16 mouse cellular contexts compared by ENCODE assay signal in the genomic region with DNA sequence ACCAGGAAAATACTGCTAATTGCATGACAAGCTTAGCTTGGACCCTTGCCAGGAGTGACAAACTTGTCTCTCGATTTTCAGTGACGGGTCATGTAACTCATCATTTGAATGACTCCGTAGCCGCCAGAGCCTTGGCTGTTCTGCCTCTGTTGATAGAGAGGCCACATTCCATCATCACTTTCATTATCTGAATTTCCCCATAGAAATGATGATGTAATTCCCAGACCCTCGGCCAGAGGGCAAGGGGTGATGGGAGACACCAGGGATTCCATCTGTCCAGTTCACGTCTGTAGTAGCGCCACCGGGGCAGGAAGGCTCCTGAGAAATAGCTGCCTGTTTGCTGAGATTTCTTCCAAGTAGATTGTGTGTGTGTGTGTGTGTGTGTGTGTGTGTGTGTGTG. TPM values are rescaled to one million over a fixed set of nuclear protein-coding genes. Genes with fewer than 3 reads are reported as not detected.
DNase-seq lines count a peak whose midpoint lies in the region; ATAC-seq and TF ChIP-seq lines count a peak whose summit lies in the region.
"Had no signal": no experiment of that assay in that cellular context is flagged by ENCODE, and none has a peak within 500 bp of the region (broad histone marks: within the 10 kb centered on the region; RNA-seq: fewer than 3 reads in every experiment).

No protein-coding gene starts in this region.

- H3K9ac ChIP-seq in hindbrain, postnatal 0 days (replicated peaks; ENCODE audit: low read length): no peak overlapping the region
- H3K9ac ChIP-seq in heart, embryonic 11.5 days (ENCODE audit: low read depth, low read length): no peak overlapping the region
- H3K9ac ChIP-seq: embryonic facial prominence, embryonic 13.5 days; intestine, embryonic 15.5 days; limb, embryonic 12.5 days; liver, embryonic 15.5 days; midbrain, embryonic 12.5 days had no signal

- no peak overlapping the region for H3K4me3 ChIP-seq in hindbrain, postnatal 0 days (ENCODE audit: low read length)
- H3K4me3 ChIP-seq in hindbrain, embryonic 10.5 days: no peak overlapping the region
- H3K4me3 ChIP-seq in heart, embryonic 11.5 days (ENCODE audit: low read depth, low read length): no peak overlapping the region
- H3K4me3 ChIP-seq: embryonic facial prominence, embryonic 13.5 days; intestine, embryonic 15.5 days; limb, embryonic 12.5 days; liver, embryonic 15.5 days; midbrain, embryonic 12.5 days had no signal

- no peak for TF ChIP-seq CTCF in hindbrain, postnatal 0 days (IDR thresholded peaks at IDR 0.05; ENCODE audit: low read depth)
- no peak for TF ChIP-seq CTCF in brain, embryonic 14.5 days (IDR thresholded peaks at IDR 0.05; ENCODE audit: borderline replicate concordance, extremely low read depth, insufficient read depth, insufficient read length)

- no peak overlapping the region for H3K4me2 ChIP-seq in hindbrain, postnatal 0 days (ENCODE audit: low read depth, low read length)
- no peak overlapping the region for H3K4me2 ChIP-seq in heart, embryonic 11.5 days
- H3K4me2 ChIP-seq: embryonic facial prominence, embryonic 13.5 days; intestine, embryonic 15.5 days; limb, embryonic 12.5 days; liver, embryonic 15.5 days; midbrain, embryonic 12.5 days had no signal

- H3K27me3 ChIP-seq in hindbrain, postnatal 0 days (ENCODE audit: insufficient read depth, low read length): no peaks in the 10 kb centered on the region
- no peaks in the 10 kb centered on the region for H3K27me3 ChIP-seq in hindbrain, embryonic 10.5 days (ENCODE audit: insufficient read depth, poor library complexity, severe bottlenecking)
- H3K27me3 ChIP-seq in heart, embryonic 11.5 days (ENCODE audit: control insufficient read depth, insufficient read depth, low read length): no peaks in the 10 kb centered on the region
- H3K27me3 ChIP-seq: embryonic facial prominence, embryonic 13.5 days; intestine, embryonic 15.5 days; limb, embryonic 12.5 days; liver, embryonic 15.5 days; midbrain, embryonic 12.5 days had no signal

- no peak for ATAC-seq in hindbrain, postnatal 0 days
- ATAC-seq in heart, embryonic 11.5 days (replicated peaks; ENCODE audit: insufficient number of reproducible peaks, low FRiP score, low TSS enrichment): peak; percentile 32; the same call in 1 of the 2 replicates
- ATAC-seq in megakaryocyte, adult 5-6 weeks (ENCODE audit: poor library complexity, severe bottlenecking): no peak
- ATAC-seq: CD4-positive, CD25-positive, alpha-beta regulatory T cell, adult 4 months; intestine, embryonic 15.5 days had no signal

- DNase-seq in hindbrain, postnatal 0 days (ENCODE audit: low spot score): peak; percentile 5
- no peak for DNase-seq in hindbrain, embryonic 10.5 days (ENCODE audit: low spot score)
- peak; percentile 40 for DNase-seq in brain, embryonic 14.5 days (ENCODE audit: low read depth)
- peak; percentile 72 for DNase-seq in lung, postnatal 10 days
- no peak for DNase-seq in thymus, adult 18-20 months
- DNase-seq: cerebellum, postnatal 36 days; kidney, postnatal 25 days; right cerebral cortex, postnatal 4 days had no signal

- no peak for TF ChIP-seq POLR2A in brain, embryonic 14.5 days (IDR thresholded peaks at IDR 0.05; ENCODE audit: borderline replicate concordance, extremely low read depth, insufficient read depth, insufficient read length, poor library complexity, severe bottlenecking)

- no peaks in the 10 kb centered on the region for H3K9me3 ChIP-seq in hindbrain, postnatal 0 days (ENCODE audit: low read length)
- H3K9me3 ChIP-seq in hindbrain, embryonic 10.5 days: no peaks in the 10 kb centered on the region
- no peaks in the 10 kb centered on the region for H3K9me3 ChIP-seq in heart, embryonic 11.5 days (replicated peaks; ENCODE audit: control insufficient read depth, low read length)
- H3K9me3 ChIP-seq: embryonic facial prominence, embryonic 13.5 days; intestine, embryonic 15.5 days; limb, embryonic 12.5 days; liver, embryonic 15.5 days; midbrain, embryonic 12.5 days had no signal

- no peak overlapping the region for H3K27ac ChIP-seq in hindbrain, postnatal 0 days
- H3K27ac ChIP-seq in hindbrain, embryonic 10.5 days: no peak overlapping the region
- H3K27ac ChIP-seq in heart, embryonic 11.5 days (ENCODE audit: low read depth, low read length): peak overlapping the region; percentile 64
- H3K27ac ChIP-seq: embryonic facial prominence, embryonic 13.5 days; intestine, embryonic 15.5 days; limb, embryonic 12.5 days; liver, embryonic 15.5 days; midbrain, embryonic 12.5 days had no signal

- peaks cover 14% of the 10 kb centered on the region for H3K4me1 ChIP-seq in hindbrain, postnatal 0 days (ENCODE audit: insufficient read depth, low read length)
- peaks cover 53% of the 10 kb centered on the region for H3K4me1 ChIP-seq in hindbrain, embryonic 10.5 days (replicated peaks)
- H3K4me1 ChIP-seq in heart, embryonic 11.5 days (ENCODE audit: control insufficient read depth, insufficient read depth, low read length): peaks cover 36% of the 10 kb centered on the region
- H3K4me1 ChIP-seq: liver, embryonic 15.5 days had no signal

- 56% methylated on average over 8 of the region's 8 CpGs for WGBS in hindbrain, postnatal 0 days
- WGBS in hindbrain, embryonic 10.5 days: 78% methylated on average over 8 of the region's 8 CpGs
- WGBS in heart, embryonic 11.5 days (ENCODE audit: insufficient replicate concordance): 33% methylated on average over 8 of the region's 8 CpGs

- H3K36me3 ChIP-seq in hindbrain, postnatal 0 days (ENCODE audit: insufficient read depth, low read length): no peaks in the 10 kb centered on the region
- peaks cover 49% of the 10 kb centered on the region for H3K36me3 ChIP-seq in hindbrain, embryonic 10.5 days
- H3K36me3 ChIP-seq in heart, embryonic 11.5 days (ENCODE audit: control insufficient read depth, insufficient read depth, low read length): no peaks in the 10 kb centered on the region
- H3K36me3 ChIP-seq: intestine, embryonic 15.5 days; midbrain, embryonic 12.5 days had no signal

RNA-seq across cellular contexts. Expression of a gene that starts 40.7 kb away (rescaled TPM):
- 6.4 and 7.8 TPM in 2 replicates for total RNA-seq in hindbrain, postnatal 0 days (2014; rRNA removed)
- polyA plus RNA-seq in hindbrain, postnatal 0 days (2015; fragmentation: Nextera tagmentation; extraction: Ambion mirVana): 5.8 TPM in 2 replicates
- polyA plus RNA-seq in hindbrain, embryonic 10.5 days (2016; fragmentation: Nextera tagmentation; extraction: Ambion mirVana): 2.0 and 2.5 TPM in 2 replicates
- polyA plus RNA-seq in brain, embryonic 14.5 days (2012; rRNA removed): 1.7 and 3.5 TPM in 2 replicates
- 3.4 and 5.9 TPM in 2 replicates for polyA plus RNA-seq in heart, embryonic 11.5 days (2014; fragmentation: Nextera tagmentation; extraction: Ambion mirVana)
- total RNA-seq in megakaryocyte, adult 5-6 weeks (2015): not detected in 2 replicates
- 0.07 TPM in 1 of 2 replicates, not detected in the other for total RNA-seq in megakaryocyte, adult 5-6 weeks (2017)
- polyA plus RNA-seq: CD4-positive, CD25-positive, alpha-beta regulatory T cell, adult 4 months had no signal

Comparison
In these comparisons a context has a peak if more than half of its experiments do, and no peak if none do; other contexts are left out.
1. DNase-seq: peak in hindbrain, postnatal 0 days (single experiment), brain, embryonic 14.5 days (single experiment) and lung, postnatal 10 days (single experiment); none in hindbrain, embryonic 10.5 days (single experiment) and thymus, adult 18-20 months (0 of 2).